Mouse (Mus musculus) left cerebral cortex, postnatal 14 days (tissue): ENCODE results near the gene Kctd19. TPM values are rescaled to one million over a fixed set of nuclear protein-coding genes. Genes with fewer than 3 reads are reported as not detected.

Source experiments
- DNase-seq, 2 experiments: peaks; one replicate each; pipeline ENCODE4 v3.0.0; 2021 to 2022; ENCODE audit warnings: low spot score in 2 of 2, mixed read lengths in 1 of 2
- intact Hi-C: fragments of 180-260 bp; cut with DNase I; formaldehyde crosslinking; loops from one replicate; pipeline ENCODE4 v1.15.1; 2025
- total RNA-seq, 2 experiments: library from RNA; stranded (reverse); gene quantifications; 2 replicates each; pipeline ENCODE4 v1.2.3; 2021

Gene Kctd19
- total RNA-seq, 2 experiments from 2014 or later, result not detected

- no peak for DNase-seq
- intact Hi-C loops, result no loop called here
Observed at GRCm38 (mm10) chr8:105343791-105344574, 69.3 kb downstream of the Kctd19 start.

GRCm38 (mm10) chr8:105342768-105343167, 70.5 kb downstream of the Kctd19 start:
- intact Hi-C loops, result no loop called here
- DNase-seq, result no peak

- DNase-seq, result no peak
Observed at GRCm38 (mm10) chr8:105341399-105341798, 71.9 kb downstream of the Kctd19 start.

DNA sequence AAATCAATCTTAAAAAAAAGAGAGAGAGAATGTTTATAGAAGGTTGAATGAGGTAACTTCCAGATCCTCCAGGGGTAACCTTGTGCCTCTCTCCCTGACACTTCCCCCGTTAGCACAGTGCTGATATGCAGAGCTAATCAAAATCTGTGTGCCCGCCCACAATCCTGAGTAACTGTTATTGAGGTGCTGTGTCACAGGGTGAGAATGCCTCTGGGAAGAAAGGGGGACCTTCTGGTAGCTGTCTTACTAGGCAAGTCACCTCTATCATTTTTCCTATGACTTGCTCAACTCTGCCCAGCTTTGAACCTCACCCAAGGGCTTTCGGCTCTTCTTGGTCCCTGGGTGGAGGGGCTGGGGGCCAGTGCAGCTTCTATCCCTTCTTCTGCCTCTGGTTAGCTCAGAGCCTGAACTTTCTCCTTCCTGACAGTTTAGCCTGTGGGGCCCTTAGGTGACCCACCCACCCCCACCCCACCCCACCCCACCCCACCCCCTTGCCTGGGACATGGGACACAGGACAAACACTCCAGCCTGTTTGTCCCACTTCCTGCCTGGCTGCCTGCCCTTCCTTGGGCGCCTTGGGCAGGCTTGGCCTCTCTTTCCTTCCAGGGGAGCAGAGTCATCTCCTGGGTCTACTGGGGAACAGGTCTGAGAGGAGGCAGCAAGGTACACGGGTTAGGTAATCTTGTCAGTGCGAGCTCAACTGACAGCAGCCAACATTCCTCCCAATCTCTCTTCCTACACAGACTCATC, 73.2 kb downstream of the Kctd19 start:
- no peak for DNase-seq
- intact Hi-C loops, result no loop called here

More at GRCm38 (mm10) chr8:105341399-105341798, 71.9 kb downstream of the Kctd19 start:
- intact Hi-C loops, result no loop called here

- intact Hi-C loops, result no loop called here
- DNase-seq, result no peak
Observed at GRCm38 (mm10) chr8:105338992-105339391, 74.3 kb downstream of the Kctd19 start.

DNA sequence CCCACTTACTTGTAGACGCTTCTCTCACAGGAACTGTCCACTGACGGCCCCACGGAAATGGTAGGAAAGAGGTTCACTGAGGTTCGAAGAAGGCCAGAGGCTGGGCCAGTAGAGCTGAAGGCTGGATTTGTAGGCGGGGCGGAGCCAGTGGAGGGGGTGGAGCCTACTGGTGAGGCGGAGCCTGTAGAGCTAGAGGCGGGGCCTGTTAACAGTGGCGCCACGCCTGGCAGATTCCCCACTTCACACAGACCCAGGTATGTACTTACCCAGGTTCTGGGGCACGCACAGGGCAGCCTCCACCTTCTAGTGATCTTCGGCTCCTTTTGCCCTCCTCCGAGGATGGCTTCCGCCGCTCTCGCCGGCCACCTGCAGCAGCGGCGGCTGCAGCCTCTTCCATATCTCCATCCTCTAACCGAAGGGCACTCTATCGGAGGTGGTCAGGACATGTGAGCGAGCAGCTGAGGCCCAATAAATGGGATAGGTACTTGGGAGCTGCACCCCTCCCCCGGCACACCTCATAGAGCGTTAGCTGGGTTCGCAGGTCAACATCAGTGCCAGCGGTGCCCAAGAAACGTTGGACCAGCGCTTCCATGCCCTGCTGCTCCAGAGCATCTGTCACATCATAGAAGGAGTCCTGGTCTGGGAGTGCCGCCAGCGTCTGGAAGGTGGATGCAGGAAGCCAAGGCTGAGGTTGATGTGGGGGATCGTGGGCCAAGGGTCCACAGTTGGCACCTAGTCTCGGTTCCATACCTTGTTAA, 76.8 kb downstream of the Kctd19 start:
- no peak for DNase-seq
- intact Hi-C loops, result no loop called here

Other genes with a start within 250 kb of the Kctd19 start
- 10 to 100 TPM; 20.7 to 23.1 TPM for gene Cbfb, start 242.8 kb downstream of the Kctd19 start, total RNA-seq
- 10 to 100 TPM; 31.7 to 32.1 TPM for gene D230025D16Rik, start 188.4 kb downstream of the Kctd19 start, total RNA-seq
- 1 to 10 TPM; 2.6 to 4.8 TPM for gene B3gnt9, start 158.3 kb downstream of the Kctd19 start, total RNA-seq
- gene Tradd, start 148.9 kb downstream of the Kctd19 start, total RNA-seq, result 1 to 10 TPM; 6.7 to 7.9 TPM
- gene Fbxl8, start 148.9 kb downstream of the Kctd19 start, total RNA-seq, result under 1 TPM; 0.80 to 0.83 TPM
- 1 to 10 TPM; 1.5 to 2.3 TPM for gene Hsf4, start 143.7 kb downstream of the Kctd19 start, total RNA-seq
- 1 to 10 TPM; 4.5 to 5.1 TPM for gene Nol3, start 137.4 kb downstream of the Kctd19 start, total RNA-seq
- gene 4931428F04Rik, start 123.6 kb downstream of the Kctd19 start, total RNA-seq, result 10 to 100 TPM; 31.7 to 38.2 TPM
- gene Exoc3l, start 117.4 kb downstream of the Kctd19 start, total RNA-seq, result 1 to 10 TPM; 1.7 to 2.0 TPM
- 10 to 100 TPM; 31.5 to 32.1 TPM for gene E2f4, start 115.8 kb downstream of the Kctd19 start, total RNA-seq
- gene Elmo3, start 107.9 kb downstream of the Kctd19 start, total RNA-seq, result under 1 TPM; 0.31 to 0.91 TPM
- 1 to 10 TPM; 5.1 to 6.9 TPM for gene Lrrc29, start 87.2 kb downstream of the Kctd19 start, total RNA-seq
- gene Tmem208, start 87.1 kb downstream of the Kctd19 start, total RNA-seq, result 10 to 100 TPM; 42.2 to 43.1 TPM
- 1 to 10 TPM; 2.8 to 2.9 TPM for gene Fhod1, start 65.5 kb downstream of the Kctd19 start, total RNA-seq
- 10 to 100 TPM; 25.0 to 35.1 TPM for gene Slc9a5, start 64.7 kb downstream of the Kctd19 start, total RNA-seq
- 1 to 10 TPM; 1.7 to 4.9 TPM for gene Plekhg4, start 40.2 kb downstream of the Kctd19 start, total RNA-seq
- under 1 TPM in 1 of 2 experiments, not detected in 1; 0.40 TPM for gene Lrrc36, start 69 bp upstream of the Kctd19 start, total RNA-seq
- 10 to 100 TPM; 41.2 to 49.7 TPM for gene Tppp3, start 58.0 kb upstream of the Kctd19 start, total RNA-seq
- gene Zdhhc1, start 83.4 kb upstream of the Kctd19 start, total RNA-seq, result 10 to 100 TPM; 26.8 to 27.5 TPM
- not detected for gene Hsd11b2, start 105.3 kb upstream of the Kctd19 start, total RNA-seq
- 100 to 1,000 TPM; 347 to 370 TPM for gene Atp6v0d1, start 152.5 kb upstream of the Kctd19 start, total RNA-seq
- gene Ripor1, start 191.8 kb upstream of the Kctd19 start, total RNA-seq, result 10 to 100 TPM; 81.0 to 81.3 TPM
- 10 to 100 TPM; 57.5 to 58.9 TPM for gene Ctcf, start 223.1 kb upstream of the Kctd19 start, total RNA-seq
- under 1 TPM in 1 of 2 experiments, not detected in 1; 0.51 TPM for gene Agrp, start 223.9 kb upstream of the Kctd19 start, total RNA-seq